Mouse (Mus musculus): ENCODE measurements around the gene Zfp943.

Gene Zfp943

GRCm38 (mm10) chr17:21962107-21962907 is at the start of gene Zfp943, which contains the start of gene Zfp942:
Gene Zfp943, plus strand, starts transcription at chr17:21962552.
Gene Zfp942, minus strand, starts transcription at chr17:21962464.
- DNase-seq (ENCODE audit: low read depth): peak; percentile 88

DNA sequence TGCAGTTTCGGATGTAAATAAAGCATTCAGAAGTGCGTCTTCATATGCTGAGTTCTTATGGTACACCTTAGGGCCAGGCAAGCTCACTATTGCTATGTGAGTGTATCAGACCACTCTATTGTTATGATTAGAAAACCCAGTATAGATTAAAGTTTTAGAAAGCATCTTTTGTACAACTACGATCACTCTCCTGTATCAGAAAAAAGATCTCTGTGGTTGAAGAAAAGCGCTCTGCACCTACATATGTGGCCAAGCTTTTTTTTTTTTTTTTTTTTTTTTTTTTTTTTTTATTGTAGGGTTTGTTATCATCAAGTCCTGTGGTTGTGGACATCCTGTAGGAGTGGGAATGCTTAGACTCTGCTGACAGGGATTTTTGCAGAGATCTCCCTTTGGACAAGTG is 950 bp downstream of the Zfp943 start:
- peak; percentile 59 for DNase-seq (ENCODE audit: low read depth)

- DNase-seq (ENCODE audit: low read depth): peak; percentile 19
Measured at GRCm38 (mm10) chr17:22035594-22035993, 73.2 kb downstream of the Zfp943 start.

GRCm38 (mm10) chr17:22049403-22049802 is 87.1 kb downstream of the Zfp943 start:
- no peak for DNase-seq (ENCODE audit: low read depth)

DNA sequence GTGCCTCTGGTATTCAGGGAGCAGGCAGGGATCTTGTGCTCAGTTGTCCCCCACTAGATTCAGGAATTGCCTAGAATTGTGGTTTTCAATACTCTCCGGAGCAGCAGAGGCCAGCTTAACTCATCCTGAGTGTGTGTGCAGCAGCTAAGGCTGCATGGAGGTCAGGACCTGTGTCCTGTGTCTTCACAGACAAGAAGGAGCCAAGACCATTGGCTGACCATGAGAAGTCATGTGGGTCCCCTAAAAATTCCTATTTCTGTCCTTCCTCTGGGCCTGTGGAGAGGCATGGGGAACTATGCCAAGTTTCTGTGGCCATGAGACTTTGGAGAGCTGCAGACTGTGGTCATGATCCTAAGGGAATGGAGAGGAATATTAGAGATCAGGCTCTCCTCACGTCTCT is 90.9 kb downstream of the Zfp943 start:
- DNase-seq (ENCODE audit: low read depth): no peak

DNA sequence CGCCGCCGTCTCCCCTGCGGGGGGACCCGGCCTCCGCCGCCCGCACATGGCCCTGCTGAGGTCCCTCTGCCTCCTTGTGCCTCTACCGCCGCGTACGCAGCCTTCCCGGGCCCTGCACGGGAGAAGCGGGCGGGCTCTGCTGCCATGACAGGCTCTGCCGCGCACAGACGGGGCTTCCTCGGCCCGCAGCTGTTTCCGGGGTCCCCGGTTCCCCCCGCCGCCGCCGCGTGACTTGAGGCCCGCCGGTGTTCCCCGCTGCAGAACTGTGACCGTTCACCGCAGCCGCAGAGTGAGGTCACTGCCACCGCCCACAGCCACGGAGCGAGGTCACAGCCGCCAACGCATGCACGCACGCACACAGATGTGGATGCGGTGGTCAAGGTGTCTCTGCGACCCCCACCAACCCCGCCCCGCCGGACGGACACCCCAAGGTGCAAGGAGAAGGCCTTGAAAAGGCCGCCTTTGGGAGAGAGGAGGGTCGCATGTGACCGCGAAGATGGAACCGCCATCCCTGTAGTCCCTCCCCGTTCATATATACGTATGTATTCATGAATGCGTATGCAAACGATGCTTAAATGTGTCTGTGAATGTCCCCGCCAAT is 118.8 kb downstream of the Zfp943 start:
- DNase-seq (ENCODE audit: low read depth): peak; percentile 16

- peak; percentile 42 for DNase-seq (ENCODE audit: low read depth)
Measured at GRCm38 (mm10) chr17:22083224-22083623, 120.9 kb downstream of the Zfp943 start.

- no peak for DNase-seq (ENCODE audit: low read depth)
Measured at GRCm38 (mm10) chr17:22118770-22119169, 156.4 kb downstream of the Zfp943 start.
